Mouse (Mus musculus) C2C12 (cell line): ENCODE data around the gene Peli3. TPM values are rescaled to one million over a fixed set of nuclear protein-coding genes. Genes with fewer than 3 reads are reported as not detected.
A peak's percentile ranks its signal among the peaks of the same experiment; 100 is the strongest.

Experiments used
- H3K27me3 ChIP-seq: one replicate; pipeline ENCODE4 v1.6.1; 2011; ENCODE audit not compliant: control insufficient read depth, insufficient read depth, insufficient read length
- H3K36me3 ChIP-seq: one replicate; pipeline ENCODE4 v1.6.1; 2011; ENCODE audit not compliant: control insufficient read depth, insufficient read depth
- H3K4me3 ChIP-seq: one replicate; pipeline ENCODE4 v1.5.1; 2011; ENCODE audit warnings: mild to moderate bottlenecking, control low read depth; ENCODE audit not compliant: poor library complexity, insufficient read depth, severe bottlenecking
- H3K79me2 ChIP-seq: one replicate; pipeline ENCODE4 v1.6.1; 2011; ENCODE audit not compliant: control insufficient read depth, insufficient read depth
- H3K79me3 ChIP-seq: one replicate; pipeline ENCODE4 v1.6.1; 2011; ENCODE audit warnings: low read depth, control low read depth
- H3ac ChIP-seq: one replicate; pipeline ENCODE3; 2011; ENCODE audit warnings: low read depth; ENCODE audit not compliant: control insufficient read depth, insufficient read length
- CEBPB ChIP-seq: IDR thresholded peaks from one replicate; pipeline ENCODE4 v1.6.1; 2011; ENCODE audit warnings: low read depth, mild to moderate bottlenecking, control low read depth, moderate library complexity
- CTCF ChIP-seq: IDR thresholded peaks from one replicate; pipeline ENCODE4 v1.5.1; 2011; ENCODE audit not compliant: control insufficient read depth, insufficient read depth, insufficient read length
- FOSL1 ChIP-seq: IDR thresholded peaks from one replicate; pipeline ENCODE4 v1.8.0; 2011; ENCODE audit warnings: mild to moderate bottlenecking, low read length; ENCODE audit not compliant: poor library complexity, insufficient read depth, severe bottlenecking
- MAX ChIP-seq: IDR thresholded peaks from one replicate; pipeline ENCODE4 v1.6.1; 2011; ENCODE audit warnings: mild to moderate bottlenecking, control low read depth
- MYOD1 ChIP-seq: IDR thresholded peaks from one replicate; pipeline ENCODE4 v1.6.1; 2011; ENCODE audit warnings: low read depth; ENCODE audit not compliant: control insufficient read depth, insufficient read length
- MYOG ChIP-seq: IDR thresholded peaks from one replicate; pipeline ENCODE4 v1.6.1; 2011; ENCODE audit not compliant: control insufficient read depth, insufficient read length; ENCODE audit errors: extremely low read depth
- USF1 ChIP-seq: IDR thresholded peaks from one replicate; pipeline ENCODE4 v1.6.1; 2011; ENCODE audit warnings: low read depth, mild to moderate bottlenecking, control low read depth, moderate library complexity
- polyA plus RNA-seq: library from polyadenylated mRNA; unstranded; fragments of >200 nt; fragmentation: generic; extraction: Trizol; gene quantifications from one replicate; pipeline ENCODE4 v1.2.1, GENCODE M21; 2012; ENCODE audit warnings: missing spikeins

Peli3 gene
- polyA plus RNA-seq, 1 experiment: 1.3 TPM

DNA sequence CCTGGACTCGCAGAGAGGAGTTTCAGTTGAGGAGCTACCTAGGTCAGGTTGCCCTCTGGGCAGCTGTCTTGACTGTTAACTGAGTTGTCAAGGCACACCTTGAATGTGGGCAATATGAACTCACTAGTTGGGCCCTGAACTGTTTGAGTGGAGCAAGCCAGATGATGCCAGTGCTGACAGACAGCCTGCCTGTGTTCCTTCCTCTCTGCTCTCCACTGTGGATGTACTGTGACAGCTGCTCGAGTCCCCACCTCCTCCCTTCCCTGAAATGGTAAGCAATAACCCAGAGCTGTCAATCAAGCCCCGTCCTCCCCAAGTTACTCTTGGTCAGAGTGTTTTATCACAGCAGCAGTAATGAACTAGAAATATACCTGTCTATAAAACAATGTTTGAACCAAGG, 43.0 kb downstream of the Peli3 start:
- Histone ChIP-seq H3K79me3 (no peaks in the 10 kb centered on the region), H3ac (no peak overlapping the region), H3K27me3 (no peaks in the 10 kb centered on the region), H3K36me3 (no peaks in the 10 kb centered on the region), H3K4me3 (no peak overlapping the region), H3K79me2 (no peaks in the 10 kb centered on the region)
- no peak for TF ChIP-seq MYOD1
- no peak for TF ChIP-seq MYOG
- no peak for TF ChIP-seq USF1
- no peak for TF ChIP-seq MAX
- TF ChIP-seq FOSL1: no peak
- no peak for TF ChIP-seq CEBPB
- no peak for TF ChIP-seq CTCF

DNA sequence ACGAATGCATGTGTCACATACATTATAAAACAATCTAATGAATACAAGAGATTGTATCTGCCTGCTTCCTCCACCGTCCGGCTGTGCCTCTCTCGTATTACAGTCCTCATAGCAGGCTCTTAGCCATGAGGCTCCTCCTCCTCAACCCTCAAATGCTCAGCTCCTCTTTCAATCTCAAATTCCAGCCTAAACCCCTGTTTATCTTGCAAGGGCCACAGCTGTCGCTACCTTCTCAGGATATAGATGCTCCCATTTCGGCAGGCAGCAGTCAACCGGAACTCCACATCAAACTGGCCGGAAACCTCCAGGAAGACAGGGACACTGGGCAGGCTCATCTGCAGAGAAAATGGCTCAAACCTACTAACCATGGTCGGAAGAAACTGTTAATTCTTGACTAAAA, 44.0 kb downstream of the Peli3 start:
- Histone ChIP-seq H3ac (no peak overlapping the region), H3K79me3 (no peaks in the 10 kb centered on the region), H3K36me3 (no peaks in the 10 kb centered on the region), H3K79me2 (no peaks in the 10 kb centered on the region), H3K27me3 (no peaks in the 10 kb centered on the region), H3K4me3 (no peak overlapping the region)
- TF ChIP-seq CEBPB (no peak), FOSL1 (no peak), MAX (no peak), MYOD1 (peak; percentile 17)

DNA sequence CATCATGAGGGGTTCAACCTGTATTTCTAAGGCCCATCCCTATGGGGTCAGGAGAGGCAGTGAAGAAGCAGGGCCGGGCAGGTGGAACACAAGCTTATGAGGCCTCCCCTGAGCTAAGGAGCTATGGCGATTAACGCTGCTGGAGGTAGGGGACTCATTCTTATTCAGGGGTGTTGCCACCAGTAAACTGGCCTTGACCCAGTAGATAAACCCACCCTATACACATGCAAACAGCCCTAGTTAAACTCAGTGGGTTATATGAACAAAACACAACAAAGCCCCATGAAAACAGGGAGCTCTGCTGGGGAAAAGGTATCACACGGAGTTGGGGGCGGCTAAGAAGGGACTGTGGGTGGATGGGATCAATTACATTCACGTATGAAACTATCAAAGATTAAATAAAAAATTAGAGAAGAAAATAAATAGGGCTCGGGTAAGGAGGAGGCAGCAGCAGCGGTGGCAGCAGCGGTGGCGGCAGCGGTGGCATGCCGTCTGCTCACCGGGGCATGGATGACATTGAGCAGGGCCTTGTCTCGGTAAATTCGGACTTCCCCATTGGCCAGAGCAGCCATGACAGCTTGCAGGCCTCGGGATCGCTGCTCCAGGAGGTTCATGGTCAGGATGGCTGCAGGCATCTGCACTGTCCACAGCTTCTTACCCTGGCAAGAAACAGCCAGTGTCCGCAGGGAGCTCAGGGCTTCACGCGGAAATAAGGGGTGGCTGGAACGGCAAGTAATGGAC, 46.0 kb downstream of the Peli3 start:
- no peak for TF ChIP-seq MAX
- TF ChIP-seq CTCF: no peak
- TF ChIP-seq USF1: no peak
- no peak for TF ChIP-seq MYOG
- no peak for TF ChIP-seq FOSL1
- TF ChIP-seq CEBPB: no peak
- TF ChIP-seq MYOD1: no peak

DNA sequence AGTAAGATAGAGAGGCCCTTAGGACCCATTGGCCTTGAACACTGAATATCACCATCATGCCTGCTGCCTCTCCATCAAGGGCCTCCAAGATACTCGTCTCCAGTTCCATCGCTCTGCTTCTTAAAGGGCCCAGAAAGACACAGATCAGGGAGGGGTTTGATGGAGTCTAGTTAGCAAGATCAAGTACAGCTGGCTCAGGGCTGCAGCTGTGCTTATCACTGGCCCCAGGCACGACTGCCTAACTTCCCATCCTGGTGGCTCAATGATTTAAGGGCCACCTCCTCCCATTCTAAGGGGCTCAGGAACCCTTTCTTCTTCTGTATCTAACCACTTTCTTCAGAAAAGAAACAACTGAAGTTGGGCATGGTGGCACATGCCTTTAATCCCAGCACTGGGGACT, 51.1 kb downstream of the Peli3 start:
- Histone ChIP-seq H3K4me3 (no peak overlapping the region), H3K27me3 (no peaks in the 10 kb centered on the region), H3K79me2 (no peaks in the 10 kb centered on the region), H3K79me3 (no peaks in the 10 kb centered on the region), H3ac (no peak overlapping the region), H3K36me3 (no peaks in the 10 kb centered on the region)
- TF ChIP-seq FOSL1 (no peak), CEBPB (no peak), MYOG (no peak), CTCF (no peak), MYOD1 (no peak), MAX (no peak)

More for the DNA sequence above, 46.0 kb downstream of the Peli3 start:
- Histone ChIP-seq H3K36me3 (no peaks in the 10 kb centered on the region), H3K4me3 (no peak overlapping the region), H3ac (no peak overlapping the region), H3K79me2 (no peaks in the 10 kb centered on the region), H3K27me3 (no peaks in the 10 kb centered on the region), H3K79me3 (no peaks in the 10 kb centered on the region)

DNA sequence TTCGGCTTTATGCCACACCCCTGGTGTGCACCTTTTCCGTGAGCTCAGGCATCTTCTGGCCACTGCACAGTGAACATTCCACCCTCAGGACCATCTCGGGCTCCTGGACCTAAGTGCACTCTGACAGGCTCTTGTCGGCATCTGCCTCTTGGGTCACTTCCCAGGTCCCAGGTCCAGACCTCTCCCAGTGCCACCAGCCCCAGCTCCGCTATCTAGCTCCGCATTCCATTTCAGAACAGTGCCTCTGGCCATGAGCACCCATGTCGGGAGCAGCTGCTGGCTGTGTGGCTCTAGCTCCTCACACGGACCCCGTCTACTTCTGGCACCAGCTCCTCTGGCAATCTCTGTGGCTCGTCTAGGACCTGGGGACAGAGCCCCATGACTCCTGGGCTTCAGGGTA, 53.1 kb downstream of the Peli3 start:
- no peaks in the 10 kb centered on the region for H3K79me2 ChIP-seq
- no peaks in the 10 kb centered on the region for H3K36me3 ChIP-seq
- no peaks in the 10 kb centered on the region for H3K27me3 ChIP-seq
- H3K4me3 ChIP-seq: no peak overlapping the region
- H3K79me3 ChIP-seq: no peaks in the 10 kb centered on the region
- no peak for TF ChIP-seq CTCF
- no peak for TF ChIP-seq MYOD1
- no peak for TF ChIP-seq USF1
- no peak for TF ChIP-seq CEBPB
- no peak for TF ChIP-seq MAX
- no peak for TF ChIP-seq FOSL1
- TF ChIP-seq MYOG: no peak
- no peak overlapping the region for H3ac ChIP-seq

DNA sequence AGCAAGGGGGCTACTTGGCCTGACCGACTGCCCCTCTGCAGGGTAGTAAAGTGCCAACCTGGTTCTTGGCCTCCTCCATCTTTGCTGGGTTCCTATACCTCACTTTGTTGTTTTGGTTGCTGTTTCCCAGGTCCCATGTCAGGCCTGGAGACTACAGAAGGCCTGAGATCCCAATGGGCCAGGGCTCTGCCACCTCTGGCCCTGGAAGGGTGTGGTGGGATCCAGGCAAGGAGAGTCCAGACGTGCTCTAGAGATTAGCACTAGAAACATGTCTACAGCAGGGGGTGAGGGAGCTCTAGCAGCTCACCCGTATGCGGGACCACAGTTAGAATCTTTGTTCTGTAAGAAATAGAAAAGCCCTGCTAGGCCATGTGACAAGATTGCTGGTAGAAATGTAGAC, 59.0 kb downstream of the Peli3 start:
- Histone ChIP-seq H3K79me3 (peaks cover 3% of the 10 kb centered on the region), H3K36me3 (no peaks in the 10 kb centered on the region), H3K79me2 (peaks cover 8% of the 10 kb centered on the region), H3ac (no peak overlapping the region), H3K4me3 (no peak overlapping the region), H3K27me3 (no peaks in the 10 kb centered on the region)
- no peak for TF ChIP-seq MYOD1
- TF ChIP-seq FOSL1: no peak
- TF ChIP-seq CEBPB: no peak
- TF ChIP-seq MYOG: no peak
- TF ChIP-seq CTCF: no peak
- no peak for TF ChIP-seq MAX

Other genes with a start within 250 kb of the Peli3 start
- gene Gm960, start 244.5 kb downstream of the Peli3 start, polyA plus RNA-seq: 0.96 TPM
- 0.15 TPM for gene Sptbn2, start 232.0 kb downstream of the Peli3 start, polyA plus RNA-seq
- 8.8 TPM for gene Rbm4b, start 186.6 kb downstream of the Peli3 start, polyA plus RNA-seq
- gene Rbm4, start 149.2 kb downstream of the Peli3 start, polyA plus RNA-seq: 43.8 TPM
- gene Gm21992, start 131.5 kb downstream of the Peli3 start, polyA plus RNA-seq: 14.3 TPM
- gene Rbm14, start 131.5 kb downstream of the Peli3 start, polyA plus RNA-seq: 95.2 TPM
- gene Ccs, start 103.8 kb downstream of the Peli3 start, polyA plus RNA-seq: 36.6 TPM
- 0.02 TPM for gene Ccdc87, start 103.8 kb downstream of the Peli3 start, polyA plus RNA-seq
- gene Ctsf, start 88.0 kb downstream of the Peli3 start, polyA plus RNA-seq: 1.2 TPM
- gene Actn3, start 65.2 kb downstream of the Peli3 start, polyA plus RNA-seq: 20.8 TPM
- gene Zdhhc24, start 64.5 kb downstream of the Peli3 start, polyA plus RNA-seq: 5.4 TPM
- 2.2 TPM for gene Bbs1, start 36.5 kb downstream of the Peli3 start, polyA plus RNA-seq
- 68.2 TPM for gene Dpp3, start 14.8 kb downstream of the Peli3 start, polyA plus RNA-seq
- gene Mrpl11, start 19.0 kb upstream of the Peli3 start, polyA plus RNA-seq: 100 TPM
- gene Npas4, start 47.2 kb upstream of the Peli3 start, polyA plus RNA-seq: 0.60 TPM
- gene Slc29a2, start 80.7 kb upstream of the Peli3 start, polyA plus RNA-seq: 8.9 TPM
- 28.1 TPM for gene B4gat1, start 95.7 kb upstream of the Peli3 start, polyA plus RNA-seq
- gene AC124502.3, start 95.8 kb upstream of the Peli3 start, polyA plus RNA-seq: 1.5 TPM
- 55.3 TPM for gene Brms1, start 98.2 kb upstream of the Peli3 start, polyA plus RNA-seq
- 48.9 TPM for gene Rin1, start 107.4 kb upstream of the Peli3 start, polyA plus RNA-seq
- gene Cd248, start 125.0 kb upstream of the Peli3 start, polyA plus RNA-seq: 3.2 TPM
- 4.6 TPM for gene Tmem151a, start 142.4 kb upstream of the Peli3 start, polyA plus RNA-seq
- 57.6 TPM for gene Yif1a, start 145.4 kb upstream of the Peli3 start, polyA plus RNA-seq
- 1.9 TPM for gene Cnih2, start 155.4 kb upstream of the Peli3 start, polyA plus RNA-seq
- gene Rab1b, start 163.9 kb upstream of the Peli3 start, polyA plus RNA-seq: 212 TPM
- gene Klc2, start 175.4 kb upstream of the Peli3 start, polyA plus RNA-seq: 30.5 TPM